Mouse (Mus musculus) cerebellum, adult (tissue): ENCODE measurements at regions not wholly inside any gene's neighbourhood (a gene's known extent, or its start where the extent isn't known, plus 50 kb on each side); places are given as distances from the start of the nearest gene placed in this dataset.

Experiments
- ATAC-seq: cut with Nextera tagmentation; 2 replicates; pipeline ENCODE4 v1.9.2; 2017; ENCODE audit warnings: mild to moderate bottlenecking, moderate library complexity, mixed read lengths; ENCODE audit not compliant: insufficient number of reproducible peaks, low FRiP score, low TSS enrichment

GRCm38 (mm10) chr4:25488479-25489069, 207.0 kb upstream of the Ufl1 start:
- ATAC-seq: no peak

- no peak for ATAC-seq
These were observed 202.0 kb upstream of the Ufl1 start for GRCm38 (mm10) chr4:25483621-25483933.

DNA sequence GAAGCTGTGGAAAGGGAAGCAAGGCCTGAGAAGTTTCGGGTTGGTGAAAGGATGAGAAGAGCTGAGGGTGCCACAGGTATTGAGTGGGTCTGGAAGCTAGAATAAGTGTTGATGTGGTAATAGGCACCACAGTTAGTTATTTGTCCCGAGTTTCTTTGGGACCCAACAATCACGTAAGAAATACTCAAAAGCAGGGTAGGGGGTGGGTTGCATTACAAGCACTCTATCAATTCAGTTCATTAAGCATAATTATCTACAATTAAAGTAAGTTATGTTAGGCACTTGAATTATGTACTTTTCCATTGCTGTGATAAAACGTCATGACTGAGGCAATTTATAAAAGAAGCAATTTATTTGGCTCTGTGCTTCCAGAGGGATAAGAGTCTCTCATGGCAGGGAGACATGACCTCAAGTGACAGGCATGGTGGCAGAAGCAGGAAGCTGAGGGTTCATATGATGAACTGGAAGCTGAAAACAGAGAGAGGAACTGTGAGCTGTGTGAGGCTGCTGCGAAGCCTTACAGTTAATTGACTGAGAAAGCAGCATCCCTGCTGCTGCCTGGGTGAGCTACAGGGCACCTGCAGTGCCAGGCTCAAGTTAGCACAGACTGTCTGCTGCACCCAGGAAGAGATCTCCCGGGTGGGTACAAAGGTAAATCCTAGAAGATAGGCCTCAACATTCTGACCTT, 201.5 kb upstream of the Ufl1 start:
- peak; percentile 26; the same call in 1 of the 2 replicates for ATAC-seq

DNA sequence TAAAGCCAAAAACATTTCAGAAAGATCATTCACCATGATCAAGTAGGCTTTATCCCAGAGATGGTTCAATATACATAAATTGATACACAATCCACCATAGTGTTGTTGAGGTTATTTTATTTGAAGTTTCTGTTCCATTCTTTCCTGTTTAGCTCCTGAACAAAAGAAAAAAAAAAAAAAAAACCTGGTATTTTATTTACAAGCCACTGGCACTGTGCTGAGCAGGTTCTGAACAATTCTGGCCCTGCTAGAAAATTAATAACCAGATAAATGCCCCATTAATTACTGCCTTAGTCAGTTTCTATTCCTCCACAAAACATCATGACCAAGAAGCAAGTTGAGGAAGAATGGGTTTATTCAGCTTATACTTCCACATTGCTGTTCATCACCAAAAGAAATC, 191.4 kb upstream of the Ufl1 start:
- no peak for ATAC-seq

GRCm38 (mm10) chr4:25466490-25466889, 184.9 kb upstream of the Ufl1 start:
- ATAC-seq: no peak

DNA sequence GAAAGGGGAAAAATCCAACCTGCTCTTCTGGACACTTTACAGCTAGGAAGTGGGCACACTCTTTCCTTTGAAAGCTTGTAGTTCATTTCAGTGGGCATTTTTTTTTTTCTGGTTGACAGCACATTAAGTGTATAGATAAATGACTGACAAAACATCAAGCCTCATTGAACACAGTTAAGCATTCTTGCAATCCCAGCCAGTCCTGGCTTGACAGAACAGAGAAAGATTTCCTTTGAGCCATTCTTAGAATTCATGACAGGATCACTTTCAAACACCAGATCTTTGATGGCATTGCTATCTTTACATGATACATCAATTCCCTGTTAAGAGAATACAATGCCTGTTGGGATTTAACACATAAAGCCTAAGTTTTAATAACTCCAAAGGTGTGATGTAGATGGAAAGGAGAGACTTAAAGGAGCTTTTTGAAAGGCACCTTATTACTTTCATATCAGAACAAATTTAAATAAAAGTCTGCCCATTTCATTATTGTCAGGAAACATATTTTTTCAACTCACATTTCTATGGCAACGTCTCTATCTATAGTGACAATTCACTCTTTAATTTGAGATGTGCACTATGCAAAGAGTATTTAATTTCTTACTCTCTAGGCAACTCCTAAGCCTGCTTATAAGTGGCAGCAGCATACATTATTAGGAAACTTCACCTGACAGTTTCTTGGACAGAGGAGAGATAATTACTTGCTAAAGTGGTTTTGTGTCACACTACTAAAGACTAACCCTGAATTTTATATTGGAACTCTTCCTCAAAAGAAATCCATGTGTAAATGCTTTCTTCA, 183.4 kb upstream of the Ufl1 start:
- no peak for ATAC-seq

DNA sequence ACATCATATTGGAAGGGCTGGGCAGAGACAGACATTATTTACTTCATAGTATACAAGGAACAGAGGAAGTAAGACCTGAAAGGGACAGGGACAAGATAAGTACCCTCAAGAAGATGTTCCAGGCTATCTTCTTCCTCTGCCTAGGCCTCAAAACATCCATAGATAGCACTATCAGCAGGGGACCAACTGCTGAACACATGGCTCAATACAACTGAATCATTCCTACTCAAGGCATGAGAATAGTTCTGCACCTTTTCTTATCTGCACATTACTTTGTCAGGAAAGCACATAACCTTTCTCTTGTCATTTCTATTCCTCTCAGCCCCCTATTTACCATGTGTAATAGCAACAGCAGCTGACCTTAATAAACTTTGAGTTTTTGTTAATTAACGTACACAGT, 182.4 kb upstream of the Ufl1 start:
- no peak for ATAC-seq

GRCm38 (mm10) chr4:25460127-25460526, 178.5 kb upstream of the Ufl1 start:
- ATAC-seq: no peak

DNA sequence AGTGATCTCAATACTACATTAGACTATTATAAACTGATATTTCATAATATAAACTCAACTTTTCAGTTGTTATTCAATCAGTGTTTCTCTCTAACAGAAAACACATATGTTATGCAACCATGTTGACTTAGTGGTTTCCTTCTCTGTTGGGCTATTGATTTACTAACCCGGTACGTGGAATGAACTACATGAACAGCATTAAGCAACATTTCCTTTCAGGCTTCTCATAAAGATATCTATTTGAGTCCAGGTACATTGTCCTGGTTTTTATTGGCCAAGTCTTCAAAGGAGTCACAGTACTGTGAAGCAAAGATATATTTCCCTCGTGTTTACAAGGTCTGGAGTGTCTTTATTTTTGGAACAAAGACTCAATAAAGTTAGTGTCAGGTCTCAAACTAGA, 173.1 kb upstream of the Ufl1 start:
- no peak for ATAC-seq

DNA sequence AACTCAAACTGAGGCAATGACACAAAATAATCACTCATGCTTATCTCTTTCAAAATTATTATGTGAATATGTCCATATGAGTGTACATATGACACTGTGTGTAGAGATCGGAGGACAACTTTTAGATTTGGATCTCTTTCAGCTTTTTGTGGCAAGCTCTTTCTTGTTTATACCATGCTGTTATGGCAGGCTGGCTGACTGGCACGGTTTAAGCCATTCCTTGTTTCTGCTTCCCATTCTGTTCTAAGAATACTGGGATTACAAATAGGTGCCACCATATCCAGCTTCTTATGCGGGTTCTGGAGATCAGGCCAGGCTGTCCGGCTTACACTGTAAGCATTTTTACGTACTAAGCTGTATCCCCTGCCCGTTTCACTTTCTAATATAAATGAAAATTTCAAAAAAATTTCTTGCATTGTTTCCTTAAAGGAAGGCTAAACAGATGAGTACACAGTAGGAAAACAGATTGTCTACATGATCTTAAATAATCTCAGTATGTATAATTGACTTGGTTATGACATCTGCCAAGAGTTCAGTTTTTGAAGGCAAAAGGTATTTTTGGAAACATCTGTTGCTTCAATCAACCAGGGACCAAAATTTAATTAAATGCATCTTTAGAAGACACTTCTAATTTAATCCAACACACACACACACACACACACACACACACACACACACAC, 171.6 kb upstream of the Ufl1 start:
- ATAC-seq: peak; percentile 36; the same call in 1 of the 2 replicates

DNA sequence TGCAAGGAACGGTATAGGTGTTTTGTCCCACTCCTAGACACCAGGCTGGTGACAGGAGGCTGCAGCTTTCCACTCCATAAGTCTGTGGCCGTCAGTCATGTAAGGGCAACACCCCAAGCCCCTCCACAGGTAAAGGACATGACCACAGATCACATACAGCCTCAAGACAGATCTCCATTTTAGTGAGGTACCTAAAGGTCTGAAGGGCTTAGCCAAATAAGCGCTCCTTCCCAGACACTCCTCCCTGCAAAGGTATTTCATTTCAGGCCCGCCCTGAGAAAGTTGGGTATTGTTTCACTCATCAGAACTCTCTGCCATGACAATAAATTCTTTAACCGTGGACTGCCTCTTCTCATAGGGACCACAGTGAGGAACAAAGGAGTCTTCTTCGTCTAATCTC, 170.2 kb upstream of the Ufl1 start:
- ATAC-seq: no peak

- ATAC-seq: no peak
These were observed 150.6 kb upstream of the Ufl1 start for GRCm38 (mm10) chr4:25432203-25432602.

- no peak for ATAC-seq
These were observed 134.7 kb upstream of the Ufl1 start for GRCm38 (mm10) chr4:25416330-25416729.

DNA sequence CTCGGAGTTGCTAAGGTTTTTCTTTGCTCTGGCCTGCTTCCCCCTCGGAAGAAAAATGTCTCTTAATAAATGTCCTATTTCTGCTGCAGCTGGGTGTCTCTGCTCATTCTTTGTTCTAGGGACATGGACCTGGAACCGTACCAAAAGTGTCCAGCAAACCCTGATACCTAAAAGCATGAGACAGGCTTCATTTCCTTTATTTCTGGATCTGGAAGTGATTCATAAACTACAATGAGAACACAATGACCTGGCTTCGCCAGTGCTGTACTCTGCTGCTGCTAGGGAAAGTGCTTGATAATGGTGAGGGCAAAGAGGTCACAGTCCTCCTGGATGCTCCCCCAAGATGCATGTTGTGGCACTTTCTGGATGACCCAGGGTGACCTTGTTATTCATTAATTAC, 128.8 kb upstream of the Ufl1 start:
- ATAC-seq: no peak

- ATAC-seq: peak; percentile 45; the same call in 1 of the 2 replicates
These were observed 127.3 kb upstream of the Ufl1 start for GRCm38 (mm10) chr4:25408696-25409448.

DNA sequence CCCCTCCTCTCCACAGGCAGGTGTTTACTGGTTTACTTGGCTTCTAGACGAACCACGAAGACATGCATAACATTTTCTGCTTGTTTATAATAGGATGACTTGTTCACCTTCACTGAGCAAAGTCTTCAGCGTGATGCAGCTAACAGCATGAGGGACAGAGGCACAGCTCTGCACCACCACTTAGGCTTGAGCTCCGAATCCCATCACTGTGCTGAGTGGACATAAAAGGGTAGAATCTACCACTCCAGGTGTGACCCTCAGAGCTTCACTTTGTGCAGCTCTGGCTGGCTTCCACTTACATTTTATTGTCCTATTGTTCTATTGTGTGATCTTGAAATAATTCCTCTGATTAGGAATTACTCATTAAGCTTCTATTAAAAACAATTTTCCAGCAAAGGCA, 126.2 kb upstream of the Ufl1 start:
- ATAC-seq: no peak

GRCm38 (mm10) chr4:25389542-25389941, 107.9 kb upstream of the Ufl1 start:
- ATAC-seq: no peak

- ATAC-seq: no peak
These were observed 90.4 kb upstream of the Ufl1 start for GRCm38 (mm10) chr4:25372041-25372440.

GRCm38 (mm10) chr4:25364402-25364801, 82.8 kb upstream of the Ufl1 start:
- ATAC-seq: no peak

- ATAC-seq: no peak
These were observed 56.0 kb upstream of the Ufl1 start for GRCm38 (mm10) chr4:25337638-25338037.
